Mouse (Mus musculus): ENCODE measurements at regions not wholly inside any gene's neighbourhood (a gene's known extent, or its start where the extent isn't known, plus 50 kb on each side); places are given as distances from the start of the nearest gene placed in this dataset.
A peak's percentile ranks its signal among the peaks of the same experiment; 100 is the strongest.
"Not testable (repeated sequence)": the region's sequence is repeated elsewhere in the genome, so short reads cannot be mapped to it uniquely, and the experiment has no call there.

DNA sequence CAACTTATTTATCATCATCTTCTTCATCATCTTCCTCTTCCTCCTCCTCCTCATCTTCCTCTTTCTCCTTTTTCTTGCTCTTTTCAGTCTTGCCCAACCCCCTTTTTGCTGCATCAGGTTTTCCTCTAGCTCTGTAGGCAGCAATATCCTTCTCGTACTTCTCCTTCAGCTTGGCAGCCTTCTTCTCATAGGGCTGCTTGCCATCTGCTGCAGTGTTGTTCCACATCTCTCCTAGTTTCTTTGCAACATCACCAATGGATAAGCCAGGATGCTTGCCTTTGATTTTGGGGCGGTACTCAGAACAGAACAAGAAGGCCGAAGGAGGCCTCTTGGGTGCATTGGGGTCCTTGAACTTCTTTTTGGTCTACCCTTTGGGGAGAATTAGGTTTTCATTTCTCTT, 98.7 kb upstream of the Lin7c start:
- not testable (repeated sequence) for DNase-seq (ENCODE audit: low read depth)

DNA sequence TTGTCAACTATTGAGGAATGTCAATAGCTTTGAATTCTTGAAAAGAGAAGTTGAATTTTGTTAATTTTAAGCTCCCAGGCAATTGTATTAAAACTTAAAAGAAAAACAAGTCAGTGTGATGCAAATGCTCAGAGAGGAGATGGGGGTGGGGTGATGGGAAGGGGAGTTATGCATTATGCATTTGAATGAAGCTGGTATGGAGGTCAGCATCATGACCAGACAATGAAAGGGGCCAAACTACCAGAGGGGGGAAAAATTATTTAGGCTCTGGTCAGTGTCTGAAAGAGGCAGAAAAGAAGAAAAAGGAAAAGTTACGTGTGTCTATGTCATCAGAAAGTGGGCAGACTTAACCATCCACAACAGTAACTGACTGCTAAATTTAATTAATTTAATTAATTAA, 73.7 kb upstream of the Lin7c start:
- DNase-seq (ENCODE audit: low read depth): no peak

DNA sequence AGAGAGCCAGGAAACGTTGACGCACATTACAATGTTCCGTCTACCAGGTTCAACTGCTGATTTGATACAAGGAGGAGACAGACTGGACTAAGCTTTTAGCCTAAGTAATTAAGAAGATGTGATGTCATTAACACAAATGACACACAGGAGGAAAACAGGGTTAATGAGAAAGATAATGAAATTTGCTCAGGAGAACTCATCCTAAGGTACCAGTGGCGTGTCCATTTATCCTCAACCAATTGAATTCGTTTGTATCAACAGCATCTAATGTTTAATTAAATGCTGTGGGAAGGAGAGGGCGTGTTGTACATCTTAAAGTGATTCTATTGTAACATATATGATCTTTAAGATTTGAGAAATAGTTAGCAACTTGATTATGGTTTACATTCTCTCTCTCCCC, 70.3 kb upstream of the Lin7c start:
- no peak for DNase-seq (ENCODE audit: low read depth)

DNA sequence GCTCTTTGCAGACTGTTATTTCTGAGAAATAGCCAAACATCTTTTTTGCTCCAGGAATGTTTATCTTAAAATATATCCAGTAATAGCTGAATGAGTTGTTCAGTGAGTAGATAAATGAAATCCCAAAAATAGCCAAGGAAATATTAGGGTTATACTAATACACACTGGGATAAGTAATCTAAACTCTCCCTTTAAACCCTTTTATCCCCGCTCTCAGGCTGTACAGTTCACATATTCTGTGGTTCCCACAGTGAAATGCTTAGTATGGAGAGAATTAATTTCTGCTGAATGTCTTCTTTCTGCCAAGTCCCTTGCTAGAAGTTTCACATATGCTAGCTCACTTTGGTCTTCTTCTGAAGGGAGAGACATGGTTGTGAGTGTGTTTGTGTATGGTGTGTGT, 69.8 kb upstream of the Lin7c start:
- DNase-seq (ENCODE audit: low read depth): no peak

DNA sequence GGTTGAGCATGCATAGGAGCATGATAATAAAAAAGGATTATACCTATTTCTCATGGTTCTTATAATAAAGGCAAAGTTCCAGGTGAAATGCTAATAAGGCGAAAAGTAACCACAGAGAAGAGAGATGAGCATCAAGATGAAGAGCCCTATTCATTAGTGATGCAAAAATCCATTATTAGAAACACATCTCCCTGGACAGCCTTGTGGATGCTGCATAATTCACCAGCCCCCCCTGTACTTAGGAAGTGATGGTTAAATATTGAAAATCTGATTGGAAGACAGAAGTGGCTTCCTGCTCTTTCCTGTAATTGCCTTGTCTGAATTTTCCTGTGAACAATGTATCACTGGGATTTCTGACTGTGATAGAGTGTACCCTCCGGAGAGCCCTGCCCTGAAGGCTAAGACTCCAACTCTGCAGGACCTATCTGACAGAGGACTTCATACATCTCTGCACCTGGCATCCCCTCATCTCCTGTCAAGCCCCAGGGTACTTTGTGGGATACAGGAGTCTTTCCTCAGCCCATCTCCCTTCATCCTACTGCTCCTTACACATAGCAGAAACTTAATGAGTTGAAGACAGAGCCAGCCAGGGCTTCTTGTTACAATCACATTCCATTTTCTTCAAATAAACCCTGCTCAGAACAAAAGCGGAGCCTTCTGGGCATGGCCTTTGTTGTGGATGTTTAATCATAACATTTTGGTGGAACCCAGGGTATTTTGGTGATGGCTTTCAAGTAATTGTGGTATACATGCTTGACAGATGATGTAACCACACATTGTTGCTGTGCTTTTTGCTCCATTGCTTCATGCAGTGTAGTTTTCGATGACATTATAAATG, 67.4 kb upstream of the Lin7c start:
- DNase-seq (ENCODE audit: low read depth): no peak

GRCm38 (mm10) chr2:109840258-109840657, 50.4 kb upstream of the Lin7c start:
- peak; percentile 49 for DNase-seq (ENCODE audit: low read depth)

Measured in NIH3T3 (cell line).